Mouse (Mus musculus): ENCODE data around the gene Stab2.

The Stab2 gene

GRCm38 (mm10) chr10:86976001-86976726 is 31.7 kb downstream of the Stab2 start:
- DNase-seq = peak; percentile 33

GRCm38 (mm10) chr10:86973276-86973675 is 34.5 kb downstream of the Stab2 start:
- DNase-seq = no peak

GRCm38 (mm10) chr10:86972503-86972826 is 35.4 kb downstream of the Stab2 start:
- no peak for DNase-seq

- DNase-seq = peak; percentile 45
Observed at GRCm38 (mm10) chr10:86971680-86972502, 35.9 kb downstream of the Stab2 start.

- DNase-seq = no peak
Observed at GRCm38 (mm10) chr10:86969346-86969745, 38.5 kb downstream of the Stab2 start.

- DNase-seq = no peak
Observed at GRCm38 (mm10) chr10:86961542-86962466, 46.0 kb downstream of the Stab2 start.

GRCm38 (mm10) chr10:86955299-86955698 is 52.5 kb downstream of the Stab2 start:
- no peak for DNase-seq

GRCm38 (mm10) chr10:86952696-86953095 is 55.1 kb downstream of the Stab2 start:
- DNase-seq = no peak

- no peak for DNase-seq
Observed at GRCm38 (mm10) chr10:86950806-86951205, 57.0 kb downstream of the Stab2 start.

GRCm38 (mm10) chr10:86949886-86950285 is 57.9 kb downstream of the Stab2 start:
- DNase-seq = no peak

- DNase-seq = no peak
Observed at GRCm38 (mm10) chr10:86947541-86947940, 60.3 kb downstream of the Stab2 start.

GRCm38 (mm10) chr10:86940591-86940990 is 67.2 kb downstream of the Stab2 start:
- DNase-seq = no peak

GRCm38 (mm10) chr10:86934376-86934775 is 73.4 kb downstream of the Stab2 start:
- DNase-seq = no peak

- no peak for DNase-seq
Observed at GRCm38 (mm10) chr10:86933906-86934305, 73.9 kb downstream of the Stab2 start.

GRCm38 (mm10) chr10:86933180-86933695 is 74.6 kb downstream of the Stab2 start:
- peak; percentile 20 for DNase-seq

- DNase-seq = no peak
Observed at GRCm38 (mm10) chr10:86923602-86924001, 84.2 kb downstream of the Stab2 start.

- no peak for DNase-seq
Observed at GRCm38 (mm10) chr10:86915595-86915994, 92.2 kb downstream of the Stab2 start.

- no peak for DNase-seq
Observed at GRCm38 (mm10) chr10:86908562-86908961, 99.3 kb downstream of the Stab2 start.

GRCm38 (mm10) chr10:86907043-86907442 is 100.8 kb downstream of the Stab2 start:
- no peak for DNase-seq

- no peak for DNase-seq
Observed at GRCm38 (mm10) chr10:86895531-86895930, 112.3 kb downstream of the Stab2 start.

- no peak for DNase-seq
Observed at GRCm38 (mm10) chr10:86891066-86891465, 116.8 kb downstream of the Stab2 start.

GRCm38 (mm10) chr10:86890166-86890930 is 117.5 kb downstream of the Stab2 start:
- DNase-seq = no peak

Measured in thymus, postnatal 14 days (tissue).